Mouse (Mus musculus): ENCODE data around the gene Ltb. TPM values are rescaled to one million over a fixed set of nuclear protein-coding genes. Genes with fewer than 3 reads are reported as not detected.
A peak's percentile ranks its signal among the peaks of the same experiment; 100 is the strongest.

Ltb gene
- polyA plus RNA-seq, 1 experiment from 2014 or later, result 2.2 TPM

DNA sequence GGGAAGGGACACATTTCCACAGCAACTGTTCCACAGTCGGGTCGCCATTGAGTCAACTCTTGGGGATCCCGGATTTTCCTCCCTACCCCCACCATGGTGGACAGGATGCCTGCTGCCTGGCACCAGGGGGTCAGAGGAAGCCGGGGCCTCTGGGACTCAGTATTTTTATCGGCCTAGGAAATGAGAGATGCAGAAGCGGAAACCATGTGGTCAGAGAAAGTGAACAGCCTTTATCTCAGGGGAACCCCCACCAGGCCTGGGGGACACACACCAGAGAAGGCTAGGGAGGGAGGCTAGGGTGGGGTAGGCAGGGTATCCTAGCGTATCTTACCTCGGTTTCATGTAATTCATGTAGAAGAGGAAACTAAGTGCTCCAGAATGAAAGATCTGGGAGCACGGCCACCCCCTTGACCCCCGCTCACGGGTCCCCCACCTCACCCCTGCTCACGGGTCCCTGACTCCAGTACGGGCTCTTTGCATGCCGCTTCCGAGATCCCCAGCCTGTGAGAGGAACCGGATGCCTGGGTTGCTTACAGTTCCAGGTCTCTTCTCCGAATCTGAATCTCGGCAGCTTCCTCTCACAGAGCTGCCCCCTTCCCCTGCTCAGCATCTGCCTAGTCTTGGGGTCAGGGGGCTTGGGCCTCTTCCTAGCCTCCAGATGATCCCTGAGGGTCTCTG lies 24.4 kb downstream of the Ltb start:
- no peaks in the 10 kb centered on the region for H3K27me3 ChIP-seq
- peak; percentile 25; the same call in 1 of the 2 replicates for ATAC-seq (ENCODE audit: borderline replicate concordance, extremely low read depth, low FRiP score, low TSS enrichment)
- peak overlapping the region; percentile 73 for H3K27ac ChIP-seq
- H3K4me2 ChIP-seq, result no peak overlapping the region
- no peak overlapping the region for H3K4me3 ChIP-seq
- H3K36me3 ChIP-seq, result peaks cover 14% of the 10 kb centered on the region
- no peaks in the 10 kb centered on the region for H3K9me3 ChIP-seq
- H3K4me1 ChIP-seq, result peaks cover 21% of the 10 kb centered on the region
- H3K9ac ChIP-seq, result no peak overlapping the region
- 68% methylated on average over 18 of the region's 18 CpGs for WGBS

DNA sequence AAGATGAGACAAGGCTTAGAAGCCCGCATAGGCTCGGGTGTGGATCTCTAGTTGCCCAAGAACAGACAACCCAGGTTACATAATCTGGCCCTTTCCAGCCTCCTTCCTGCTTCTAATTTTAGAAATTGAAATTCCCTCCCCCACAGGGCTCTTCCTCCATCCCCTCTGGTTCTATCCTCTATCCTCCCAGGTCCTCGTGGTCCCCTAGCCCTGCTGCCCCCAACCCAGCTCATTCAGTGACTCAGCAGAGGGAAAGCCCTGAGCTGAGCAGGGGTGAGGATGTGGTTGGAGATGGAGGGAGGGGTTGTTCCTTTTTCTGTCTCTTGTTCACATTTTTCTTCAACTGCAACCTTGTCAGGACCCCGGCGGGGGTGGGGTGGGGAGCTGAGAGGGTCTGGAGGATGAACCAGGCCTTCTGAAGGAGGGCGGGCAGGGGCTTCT lies 25.4 kb downstream of the Ltb start:
- Histone ChIP-seq H3K27me3 (no peaks in the 10 kb centered on the region), H3K9me3 (no peaks in the 10 kb centered on the region), H3K4me3 (no peak overlapping the region), H3K9ac (no peak overlapping the region), H3K36me3 (peaks cover 20% of the 10 kb centered on the region), H3K4me1 (peaks cover 21% of the 10 kb centered on the region), H3K4me2 (no peak overlapping the region), H3K27ac (peak overlapping the region; percentile 73)
- no peak for ATAC-seq (ENCODE audit: borderline replicate concordance, extremely low read depth, low FRiP score, low TSS enrichment)
- 76% methylated on average over 6 of the region's 6 CpGs for WGBS

DNA sequence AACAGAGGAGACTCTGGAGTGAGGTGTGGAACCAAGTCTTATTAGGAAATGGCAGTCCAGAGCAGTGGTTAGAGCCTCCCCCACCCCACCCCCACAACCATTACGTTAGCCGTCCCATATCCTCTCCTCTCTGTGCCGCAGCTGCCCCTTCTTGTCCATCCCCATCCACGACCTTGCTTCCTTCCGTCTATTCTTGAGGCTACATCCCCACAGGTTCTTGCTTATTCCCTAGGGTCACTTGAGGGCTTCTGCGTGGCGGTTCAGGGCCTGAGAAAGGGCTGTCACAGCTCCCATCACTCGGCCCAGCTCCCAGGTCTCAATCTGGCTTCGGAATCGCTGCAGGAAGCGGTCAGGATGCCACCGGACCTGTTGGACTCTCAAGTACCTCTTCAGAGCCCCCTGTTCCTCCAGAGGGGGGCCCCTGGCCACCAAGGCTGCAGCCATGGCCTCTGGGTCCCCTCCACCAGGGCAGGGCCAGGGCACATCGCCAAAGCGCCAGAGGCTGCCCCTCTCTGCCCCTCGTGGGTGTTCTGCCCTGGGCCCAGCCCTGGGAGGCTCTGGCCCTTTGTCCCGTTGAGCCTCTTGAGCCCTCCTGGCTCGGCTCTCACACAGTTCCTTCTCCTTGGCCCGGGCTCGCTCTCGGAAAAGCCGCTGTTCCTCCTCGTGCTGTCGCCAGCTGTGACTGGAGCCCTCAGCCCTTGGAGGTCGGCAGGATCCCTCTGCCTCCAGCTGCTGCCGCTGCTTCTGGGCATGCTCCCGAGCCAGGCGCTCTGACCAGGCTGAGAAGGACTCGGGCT lies 26.1 kb downstream of the Ltb start, which contains the start of gene Gm16181:
TSS of gene Gm16181 (plus strand) at position 679 of the 797 bp plus-strand sequence.
- Histone ChIP-seq H3K9me3 (no peaks in the 10 kb centered on the region), H3K36me3 (peaks cover 25% of the 10 kb centered on the region), H3K4me3 (no peak within 1 kb of the TSS), H3K4me1 (peaks cover 21% of the 10 kb centered on the region), H3K9ac (no peak within 1 kb of the TSS), H3K4me2 (no peak within 1 kb of the TSS), H3K27ac (peak within 1 kb of the TSS; percentile 78), H3K27me3 (no peaks in the 10 kb centered on the region)
- 62% methylated on average over 28 of the region's 28 CpGs for WGBS
- peak; percentile 48; the same call in 1 of the 2 replicates for ATAC-seq (ENCODE audit: borderline replicate concordance, extremely low read depth, low FRiP score, low TSS enrichment)

DNA sequence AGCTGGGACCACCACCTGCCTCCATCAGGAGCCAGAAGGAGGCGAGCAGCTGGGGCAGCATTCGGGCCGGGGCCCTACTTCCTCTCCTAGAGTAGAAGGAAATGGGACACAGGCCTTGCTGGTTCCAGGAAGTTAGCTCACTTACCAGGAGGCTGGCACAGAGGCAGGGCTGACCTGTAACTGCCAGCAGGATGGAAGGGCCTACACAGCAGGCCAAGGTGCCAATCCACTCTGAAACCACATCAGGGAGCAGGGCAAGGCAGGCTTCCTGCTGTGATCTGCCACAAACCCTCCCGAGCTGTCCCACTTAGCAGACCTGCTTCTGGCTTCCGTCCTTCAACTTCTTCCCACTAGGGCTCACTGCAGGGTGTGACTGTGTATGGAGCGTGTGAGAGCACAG lies 28.1 kb downstream of the Ltb start:
- Histone ChIP-seq H3K4me3 (no peak overlapping the region), H3K4me2 (no peak overlapping the region), H3K4me1 (peaks cover 21% of the 10 kb centered on the region), H3K27ac (peak overlapping the region; percentile 58), H3K27me3 (no peaks in the 10 kb centered on the region), H3K9me3 (no peaks in the 10 kb centered on the region), H3K36me3 (peaks cover 35% of the 10 kb centered on the region), H3K9ac (no peak overlapping the region)
- 57% methylated on average over 6 of the region's 6 CpGs for WGBS
- no peak for ATAC-seq (ENCODE audit: borderline replicate concordance, extremely low read depth, low FRiP score, low TSS enrichment)

DNA sequence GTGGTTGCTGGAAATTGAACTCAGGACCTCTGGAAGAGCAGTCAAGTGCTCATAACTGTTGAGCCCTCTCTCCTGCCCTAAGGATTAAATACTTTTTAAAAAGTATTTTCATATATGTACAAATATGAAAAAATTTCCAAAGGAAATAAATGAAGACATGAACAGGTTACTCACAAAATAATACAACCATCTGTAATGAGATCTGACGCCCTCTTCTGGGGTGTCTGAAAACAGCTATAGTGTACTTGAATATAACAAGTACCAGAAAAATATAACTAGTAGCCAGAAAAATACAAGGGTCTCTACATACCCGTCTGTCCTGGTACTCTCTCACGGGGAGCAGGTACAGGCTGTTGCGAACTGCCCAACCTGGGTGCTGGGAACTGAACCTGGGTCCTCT lies 30.4 kb downstream of the Ltb start:
- peaks cover 14% of the 10 kb centered on the region for H3K4me1 ChIP-seq
- H3K9ac ChIP-seq, result no peak overlapping the region

DNA sequence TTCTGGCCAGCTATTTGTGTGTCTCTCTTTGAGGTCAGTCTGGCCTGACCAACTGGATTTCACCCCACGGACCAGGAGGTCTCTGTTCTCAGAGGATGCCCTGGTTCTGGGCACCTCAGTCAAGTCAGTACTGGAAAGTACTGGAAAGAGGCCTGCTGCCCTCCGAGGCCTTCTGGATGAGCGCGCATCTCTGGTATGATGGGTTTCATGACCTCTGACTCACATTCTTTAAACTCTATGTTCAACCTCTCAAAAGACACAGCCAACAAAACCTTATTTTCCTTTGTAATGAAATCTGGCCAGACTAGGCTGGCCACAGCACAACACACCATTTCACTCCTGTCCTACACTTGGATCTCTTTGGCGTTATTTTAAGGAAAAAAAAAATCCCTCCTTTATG lies 31.2 kb downstream of the Ltb start:
- H3K27ac ChIP-seq, result no peak overlapping the region
- no peaks in the 10 kb centered on the region for H3K9me3 ChIP-seq
- no peak for ATAC-seq (ENCODE audit: borderline replicate concordance, extremely low read depth, low FRiP score, low TSS enrichment)
- WGBS, result 91% methylated on average over 5 of the region's 5 CpGs
- peaks cover 6% of the 10 kb centered on the region for H3K4me1 ChIP-seq
- H3K27me3 ChIP-seq, result no peaks in the 10 kb centered on the region
- H3K36me3 ChIP-seq, result peaks cover 49% of the 10 kb centered on the region
- H3K4me3 ChIP-seq, result no peak overlapping the region
- no peak overlapping the region for H3K9ac ChIP-seq
- no peak overlapping the region for H3K4me2 ChIP-seq

More for the DNA sequence above, 30.4 kb downstream of the Ltb start:
- Histone ChIP-seq H3K4me2 (no peak overlapping the region), H3K27me3 (no peaks in the 10 kb centered on the region), H3K27ac (no peak overlapping the region), H3K36me3 (peaks cover 49% of the 10 kb centered on the region), H3K4me3 (no peak overlapping the region), H3K9me3 (no peaks in the 10 kb centered on the region)
- WGBS, result 92% methylated on average over 4 of the region's 4 CpGs
- no peak for ATAC-seq (ENCODE audit: borderline replicate concordance, extremely low read depth, low FRiP score, low TSS enrichment)

DNA sequence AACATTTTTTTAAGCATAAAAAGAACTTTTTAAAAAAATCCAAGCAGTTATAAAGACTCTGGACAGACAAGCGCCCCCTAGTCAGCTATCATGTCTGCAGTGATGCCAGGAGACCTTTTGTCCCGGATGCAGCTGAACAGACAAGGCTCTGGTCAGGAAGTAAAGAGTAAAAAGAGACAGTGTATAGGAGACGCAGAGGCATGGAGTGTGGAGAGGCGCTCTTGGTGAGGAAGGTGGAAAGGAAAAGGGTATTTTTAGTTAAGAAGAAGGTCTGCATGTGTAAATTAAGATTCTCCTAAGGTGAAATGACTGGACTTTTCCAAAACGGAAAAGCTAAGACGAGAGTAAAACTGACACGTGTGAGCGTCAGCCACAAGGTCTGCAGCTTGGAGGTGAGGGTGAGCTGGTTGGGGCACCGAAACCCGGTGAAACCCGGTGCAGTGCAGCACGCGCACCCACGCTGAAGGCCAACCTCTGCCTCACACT lies 32.4 kb downstream of the Ltb start:
- ATAC-seq (ENCODE audit: borderline replicate concordance, extremely low read depth, low FRiP score, low TSS enrichment), result no peak
- H3K4me3 ChIP-seq, result no peak overlapping the region
- no peaks in the 10 kb centered on the region for H3K4me1 ChIP-seq
- H3K27me3 ChIP-seq, result no peaks in the 10 kb centered on the region
- H3K36me3 ChIP-seq, result peaks cover 56% of the 10 kb centered on the region
- no peak overlapping the region for H3K4me2 ChIP-seq
- no peak overlapping the region for H3K9ac ChIP-seq
- no peaks in the 10 kb centered on the region for H3K9me3 ChIP-seq
- no peak overlapping the region for H3K27ac ChIP-seq
- WGBS, result 77% methylated on average over 14 of the region's 14 CpGs

DNA sequence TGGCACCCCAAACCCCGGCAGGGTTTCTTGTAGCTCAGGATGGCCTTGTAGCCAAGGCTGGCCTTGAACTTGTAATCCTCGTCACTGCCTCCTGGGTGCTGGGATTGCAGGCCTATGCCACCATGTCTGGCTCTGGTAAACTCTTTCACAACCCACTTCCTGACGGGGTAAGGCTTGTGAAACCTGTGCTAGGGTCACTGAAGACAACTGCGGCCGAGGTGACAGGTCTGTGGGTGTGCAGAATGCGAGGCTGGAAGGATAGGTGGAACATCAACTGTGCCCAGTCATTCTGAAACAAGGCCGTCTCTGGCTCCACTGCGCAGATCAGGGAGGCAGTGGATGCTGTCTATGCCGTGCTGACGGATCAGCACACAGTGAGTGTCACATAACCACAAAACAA lies 36.8 kb downstream of the Ltb start:
- no peaks in the 10 kb centered on the region for H3K9me3 ChIP-seq

DNA sequence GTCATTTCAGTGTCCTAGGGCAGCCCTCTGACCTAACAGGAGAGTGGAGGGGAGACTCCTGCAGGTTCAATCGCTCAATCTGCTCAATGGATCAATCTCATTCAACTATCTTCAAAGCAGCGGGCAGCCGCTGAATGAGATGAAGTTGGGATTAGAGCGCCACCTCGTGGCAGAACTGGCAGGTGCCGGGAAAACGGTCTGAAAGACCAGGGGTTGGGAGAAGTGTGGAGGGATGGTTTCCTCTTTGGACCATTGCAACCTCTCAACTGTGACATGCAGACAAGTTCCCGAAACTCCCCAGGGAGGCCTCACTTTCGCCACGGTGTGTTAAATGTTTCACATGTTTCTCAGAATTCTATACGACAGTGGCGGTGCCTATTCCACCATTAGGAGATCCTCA lies 37.8 kb downstream of the Ltb start:
- Histone ChIP-seq H3K9ac (no peak overlapping the region), H3K9me3 (no peaks in the 10 kb centered on the region), H3K36me3 (peaks cover 38% of the 10 kb centered on the region), H3K27me3 (no peaks in the 10 kb centered on the region), H3K4me1 (peaks cover 35% of the 10 kb centered on the region), H3K4me2 (no peak overlapping the region), H3K4me3 (no peak overlapping the region), H3K27ac (no peak overlapping the region)
- ATAC-seq (ENCODE audit: borderline replicate concordance, extremely low read depth, low FRiP score, low TSS enrichment), result no peak
- 16% methylated on average over 12 of the region's 12 CpGs for WGBS

More for the DNA sequence above, 36.8 kb downstream of the Ltb start:
- Histone ChIP-seq H3K4me1 (peaks cover 28% of the 10 kb centered on the region), H3K36me3 (peaks cover 45% of the 10 kb centered on the region), H3K27ac (no peak overlapping the region), H3K9ac (no peak overlapping the region), H3K27me3 (no peaks in the 10 kb centered on the region), H3K4me3 (no peak overlapping the region), H3K4me2 (no peak overlapping the region)
- WGBS, result 88% methylated on average over 10 of the region's 10 CpGs
- no peak for ATAC-seq (ENCODE audit: borderline replicate concordance, extremely low read depth, low FRiP score, low TSS enrichment)

DNA sequence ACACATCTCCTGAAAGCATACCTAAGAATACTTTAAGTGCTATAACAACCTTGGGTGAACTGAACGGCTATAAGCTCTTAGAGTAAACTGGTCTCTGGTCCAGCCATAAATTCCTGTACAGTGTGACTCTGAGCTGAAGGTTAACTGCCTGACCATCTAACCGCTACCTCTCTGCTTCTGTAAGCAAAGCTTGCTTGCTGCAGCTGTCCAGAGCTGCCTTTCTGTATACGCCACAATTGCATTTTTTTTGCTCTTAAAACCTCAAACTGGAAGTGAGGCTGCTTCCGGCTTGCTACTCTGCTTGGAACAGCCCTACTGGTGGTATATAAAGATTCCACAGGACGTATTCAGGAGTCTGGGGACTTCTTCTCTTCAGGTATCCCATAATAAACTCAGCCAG lies 38.4 kb downstream of the Ltb start:
- 61% methylated on average over 5 of the region's 5 CpGs for WGBS
- Histone ChIP-seq H3K4me1 (peaks cover 35% of the 10 kb centered on the region), H3K9ac (no peak overlapping the region), H3K27me3 (no peaks in the 10 kb centered on the region), H3K4me3 (no peak overlapping the region), H3K9me3 (no peaks in the 10 kb centered on the region), H3K27ac (peak overlapping the region; percentile 97), H3K4me2 (0 out of 2 replicates have a peak overlapping the region, but pooled peaks have one; percentile 88), H3K36me3 (peaks cover 32% of the 10 kb centered on the region)
- ATAC-seq (ENCODE audit: borderline replicate concordance, extremely low read depth, low FRiP score, low TSS enrichment), result no peak

DNA sequence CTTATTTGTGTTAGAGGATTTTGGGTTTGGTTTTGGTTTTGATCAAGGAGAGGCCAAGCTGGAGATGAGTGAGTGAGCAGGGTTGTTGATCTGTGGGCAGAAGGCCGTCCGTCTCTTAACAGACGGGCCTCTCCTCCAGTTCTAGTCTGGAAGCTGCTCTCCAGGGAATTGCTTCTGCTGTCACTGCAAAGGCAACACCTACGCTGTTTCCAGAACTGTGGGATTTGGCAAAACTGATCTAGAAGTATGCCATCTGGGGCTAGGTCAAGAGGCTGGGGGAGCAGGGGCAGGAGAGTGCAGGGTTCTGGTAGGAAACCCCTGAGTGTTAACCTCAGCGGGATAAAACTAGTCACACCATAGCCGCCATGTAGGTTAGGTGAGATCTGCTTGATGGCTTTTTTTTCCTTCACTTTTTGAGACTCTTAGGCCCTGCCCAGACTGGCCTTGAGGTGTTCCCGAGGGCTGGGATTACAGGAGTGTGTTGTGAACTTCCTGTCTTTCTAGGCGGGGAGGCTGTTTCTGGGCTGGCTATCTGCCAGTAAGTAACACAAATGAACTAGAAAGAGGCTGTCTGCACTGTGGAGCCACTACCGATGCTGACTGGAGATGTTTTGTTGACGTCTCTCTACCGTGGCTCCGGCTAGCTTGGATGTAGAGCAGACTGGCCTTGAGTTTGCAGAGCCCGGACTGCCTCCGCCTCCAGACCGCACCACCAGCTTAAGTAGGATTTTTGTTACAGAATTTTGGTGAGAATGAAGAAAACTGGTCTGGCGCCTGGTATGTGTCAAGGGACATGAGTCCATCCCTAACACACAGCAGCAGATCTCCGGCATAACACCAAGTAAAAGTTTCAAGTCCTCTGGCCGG lies 39.1 kb downstream of the Ltb start, which contains the start of gene Atp6v1g2:
TSS of gene Atp6v1g2 (plus strand) at position 547 of the 867 bp plus-strand sequence.
- H3K36me3 ChIP-seq, result peaks cover 30% of the 10 kb centered on the region
- WGBS, result 33% methylated on average over 18 of the region's 18 CpGs
- H3K9ac ChIP-seq, result no peak within 1 kb of the TSS; the same call in 1 of the 2 replicates
- H3K27ac ChIP-seq, result peak within 1 kb of the TSS; percentile 97
- peak within 1 kb of the TSS; percentile 66 for H3K4me3 ChIP-seq
- H3K4me1 ChIP-seq, result peaks cover 35% of the 10 kb centered on the region
- no peaks in the 10 kb centered on the region for H3K9me3 ChIP-seq
- H3K27me3 ChIP-seq, result no peaks in the 10 kb centered on the region
- ATAC-seq (ENCODE audit: borderline replicate concordance, extremely low read depth, low FRiP score, low TSS enrichment), result no peak
- peak within 1 kb of the TSS; percentile 88 for H3K4me2 ChIP-seq

All from lung, embryonic 15.5 days (tissue).